Mouse (Mus musculus) layer of hippocampus, adult 11-12 months (tissue): ENCODE data around the gene Noc2l.

Experiments used
- DNase-seq: peaks from one replicate; pipeline ENCODE4 v3.0.0; 2022; ENCODE audit warnings: low spot score

Gene Noc2l

DNA sequence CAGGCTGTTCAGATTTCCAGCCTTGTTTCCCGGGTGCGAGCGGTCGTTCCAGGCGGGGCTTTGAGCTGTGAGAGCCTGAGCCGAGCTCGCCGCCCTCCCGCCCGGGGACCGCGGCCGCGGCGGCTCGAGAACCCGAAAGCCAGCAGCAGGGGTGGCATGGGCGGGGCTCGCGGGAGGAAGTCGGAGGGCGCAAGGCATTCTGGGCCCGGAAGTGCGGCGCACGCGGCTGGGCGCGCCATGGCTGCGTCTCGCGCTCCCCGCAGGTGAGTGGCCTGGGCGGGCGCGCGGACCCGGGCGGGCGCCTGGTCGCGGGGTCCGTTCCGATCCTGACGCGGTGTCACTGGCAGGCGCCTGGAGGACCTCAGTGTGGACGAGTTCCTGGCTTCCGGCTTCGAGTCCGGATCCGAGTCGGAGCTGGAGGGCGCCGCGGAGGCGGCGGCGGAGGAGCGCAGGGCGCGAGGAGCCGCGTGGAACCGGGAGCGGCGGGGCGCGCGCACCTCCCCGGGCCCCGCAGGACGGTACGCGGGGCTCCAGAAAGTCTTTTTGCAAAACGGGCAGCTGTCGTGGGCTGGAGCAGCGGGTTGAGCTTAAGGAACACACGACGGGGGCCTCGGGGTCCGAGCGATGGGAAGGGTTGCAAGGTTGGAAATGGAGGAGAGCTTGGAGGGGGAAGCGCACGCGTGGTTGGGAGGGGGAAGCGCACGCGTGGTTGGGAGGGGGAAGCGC, at the start of gene Noc2l:
Gene Noc2l, plus strand, starts transcription at position 203 of the 726 bp plus-strand sequence.
- DNase-seq, result peak; percentile 86

DNA sequence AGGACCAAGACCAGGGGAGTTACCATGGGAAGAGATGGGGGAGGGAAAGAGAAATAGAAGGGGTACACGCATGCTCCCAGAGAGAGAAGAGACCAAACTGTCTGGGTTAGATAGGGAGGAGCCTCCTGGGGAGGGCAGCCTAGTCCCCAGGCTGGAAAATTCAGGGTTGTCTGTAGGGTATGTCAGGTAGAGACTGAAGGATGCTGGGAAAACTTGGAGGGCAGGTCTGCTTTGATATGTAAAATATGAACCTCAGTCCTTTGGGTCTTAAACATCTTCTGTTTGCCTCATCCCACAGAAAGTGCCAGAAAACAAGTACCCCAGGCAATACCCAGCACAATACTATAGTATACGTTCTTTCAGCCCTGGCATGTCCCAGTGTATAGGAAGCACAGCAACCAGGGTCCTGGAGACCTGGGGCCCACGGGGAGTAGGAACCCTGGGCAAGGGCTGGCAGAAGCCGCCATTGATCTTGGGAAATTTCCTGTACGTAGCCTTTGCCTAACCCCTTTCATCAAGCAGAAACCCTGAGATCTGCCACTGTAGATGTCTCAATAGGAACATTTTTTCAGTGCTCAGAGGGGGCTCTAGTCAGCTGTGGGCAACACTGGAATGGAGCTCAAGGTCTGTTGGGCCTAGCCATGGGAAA, 47.5 kb upstream of the Noc2l start:
- no peak for DNase-seq

- peak; percentile 57 for DNase-seq
Observed at GRCm38 (mm10) chr4:156188811-156189323, 46.9 kb upstream of the Noc2l start.

- no peak for DNase-seq
Observed at GRCm38 (mm10) chr4:156192421-156193199, 43.2 kb upstream of the Noc2l start.

DNA sequence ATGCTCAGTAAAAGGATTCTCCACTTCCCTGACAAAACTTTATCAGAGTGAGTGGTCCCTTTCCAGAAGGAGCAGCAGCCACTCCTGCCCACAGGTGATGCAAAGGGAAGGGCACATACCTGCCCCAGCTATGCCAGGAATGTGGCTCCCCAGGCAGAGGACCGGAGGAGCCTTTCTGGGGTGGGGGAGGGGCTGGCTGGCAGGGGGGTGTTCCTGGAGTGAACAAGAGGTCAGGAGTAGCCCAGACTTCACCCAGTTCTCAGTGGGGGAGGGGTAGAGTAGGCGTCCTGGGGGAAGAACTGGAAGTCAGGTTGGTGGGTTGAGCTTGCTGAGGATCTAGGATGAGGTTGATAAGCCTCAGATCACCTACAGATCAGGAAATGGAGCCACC, 42.6 kb upstream of the Noc2l start:
- no peak for DNase-seq

- DNase-seq, result no peak
Observed at GRCm38 (mm10) chr4:156193906-156194305, 41.9 kb upstream of the Noc2l start.

DNA sequence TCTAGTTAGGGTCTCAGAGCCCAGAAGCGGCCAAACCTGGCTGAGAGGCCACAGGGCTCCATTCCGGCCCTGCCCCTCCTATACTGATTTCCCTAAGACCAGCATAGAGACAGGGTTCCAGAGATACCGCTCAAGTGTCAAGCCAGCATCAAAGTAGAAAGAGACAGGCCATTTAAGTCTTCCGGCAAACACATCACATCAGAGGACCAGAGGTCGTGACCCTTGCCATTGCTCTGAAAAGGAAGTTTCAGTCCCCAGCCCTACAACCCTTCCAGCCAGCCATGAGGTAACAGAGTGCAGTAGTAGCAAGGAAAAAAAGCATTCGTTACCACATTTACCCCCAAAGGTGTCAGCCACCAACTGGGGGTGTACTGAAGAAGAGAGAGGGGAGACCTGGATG, 41.5 kb upstream of the Noc2l start:
- DNase-seq, result no peak

GRCm38 (mm10) chr4:156195927-156196870, 39.6 kb upstream of the Noc2l start:
- no peak for DNase-seq

DNA sequence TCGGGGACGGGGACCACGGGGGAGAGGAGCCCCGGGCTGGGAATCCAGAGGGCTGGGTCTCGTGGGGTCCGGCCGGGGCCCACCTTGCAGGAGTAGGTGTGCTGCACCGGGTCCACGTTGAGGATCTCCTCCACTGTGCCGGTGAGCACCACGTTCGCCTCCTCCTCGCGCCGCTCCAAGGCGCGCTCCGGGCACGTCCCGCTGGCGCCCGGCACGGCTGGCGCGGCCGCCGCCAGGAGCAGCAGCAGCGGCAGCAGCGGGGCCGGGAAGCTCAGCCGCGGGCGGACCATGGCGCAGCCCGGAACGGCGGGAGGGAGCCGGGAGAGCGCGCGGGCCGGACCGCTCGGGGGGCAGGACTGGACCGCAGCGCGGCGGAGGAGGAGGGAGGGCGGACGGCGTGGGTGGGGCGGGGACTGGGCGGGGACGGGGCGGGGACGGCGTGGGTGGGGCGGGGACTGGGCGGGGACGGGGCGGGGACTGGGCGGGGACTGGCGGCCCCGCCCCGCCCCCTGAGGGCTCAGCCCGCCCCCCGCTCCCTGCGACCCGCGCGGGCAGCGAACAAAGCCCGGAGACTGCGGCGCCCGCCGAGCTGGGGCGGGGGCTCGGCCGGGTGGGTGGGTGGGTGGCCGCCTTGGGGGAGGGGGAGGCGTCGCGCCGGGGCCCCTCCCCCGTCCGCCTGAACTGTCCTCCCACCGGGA, 38.5 kb upstream of the Noc2l start, which contains the start of gene Agrn:
Gene Agrn, minus strand, starts transcription at position 358 of the 698 bp plus-strand sequence.
- peak; percentile 53 for DNase-seq

DNA sequence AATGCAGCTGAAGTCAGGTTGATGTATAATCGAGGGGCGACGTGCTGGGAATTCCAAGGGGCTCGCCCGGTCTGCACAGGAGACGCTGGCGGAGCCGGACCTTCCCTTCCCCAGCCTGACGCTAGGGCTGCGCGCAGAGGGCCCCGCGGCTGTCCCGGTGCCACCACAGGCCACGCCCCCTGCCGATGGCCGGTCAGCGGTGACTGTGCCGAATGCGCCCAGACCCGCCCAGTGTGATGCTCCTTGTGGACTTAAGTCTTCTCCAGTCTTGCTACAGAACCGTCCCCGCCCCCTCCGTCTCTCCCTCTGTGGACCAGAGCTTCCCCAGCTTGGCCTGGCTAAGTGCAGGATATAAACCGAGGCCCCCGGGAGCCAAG, 38.0 kb upstream of the Noc2l start:
- DNase-seq, result peak; percentile 83

GRCm38 (mm10) chr4:156200623-156201475, 35.0 kb upstream of the Noc2l start, which contains the start of gene Isg15:
Gene Isg15 (minus strand): TSS chr4:156200818.
- DNase-seq, result no peak

- no peak for DNase-seq
Observed at GRCm38 (mm10) chr4:156202462-156202893, 33.3 kb upstream of the Noc2l start.

DNA sequence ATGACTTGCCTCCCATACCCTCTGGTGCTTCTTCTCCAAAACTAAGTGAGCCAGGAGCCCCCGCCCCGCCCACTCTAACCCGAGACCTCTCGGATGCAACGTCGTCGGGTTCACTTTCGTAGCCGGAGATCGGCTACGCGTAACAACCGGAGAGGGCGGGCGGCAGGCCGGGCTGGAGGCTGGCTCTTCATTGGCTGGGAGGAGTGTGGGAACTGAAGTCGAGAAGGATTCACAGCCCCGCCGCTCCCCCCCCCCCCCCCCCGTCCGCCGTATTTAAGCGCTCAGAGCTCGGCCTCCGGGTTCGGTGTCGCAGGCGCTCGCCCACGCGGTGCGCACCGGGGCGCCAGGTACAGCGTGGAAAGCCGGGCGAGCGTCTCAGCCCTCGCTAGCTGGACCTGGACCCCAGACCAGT, 32.8 kb upstream of the Noc2l start, which contains the start of gene AW011738:
Gene AW011738, plus strand, starts transcription at position 304 of the 412 bp plus-strand sequence.
- DNase-seq, result peak; percentile 63

GRCm38 (mm10) chr4:156203413-156204131, 32.2 kb upstream of the Noc2l start:
- DNase-seq, result no peak

- DNase-seq, result no peak
Observed at GRCm38 (mm10) chr4:156208872-156209271, 26.9 kb upstream of the Noc2l start.

GRCm38 (mm10) chr4:156209963-156210635, 25.7 kb upstream of the Noc2l start:
- DNase-seq, result no peak

- DNase-seq, result no peak
Observed at GRCm38 (mm10) chr4:156213134-156213533, 22.7 kb upstream of the Noc2l start.

DNA sequence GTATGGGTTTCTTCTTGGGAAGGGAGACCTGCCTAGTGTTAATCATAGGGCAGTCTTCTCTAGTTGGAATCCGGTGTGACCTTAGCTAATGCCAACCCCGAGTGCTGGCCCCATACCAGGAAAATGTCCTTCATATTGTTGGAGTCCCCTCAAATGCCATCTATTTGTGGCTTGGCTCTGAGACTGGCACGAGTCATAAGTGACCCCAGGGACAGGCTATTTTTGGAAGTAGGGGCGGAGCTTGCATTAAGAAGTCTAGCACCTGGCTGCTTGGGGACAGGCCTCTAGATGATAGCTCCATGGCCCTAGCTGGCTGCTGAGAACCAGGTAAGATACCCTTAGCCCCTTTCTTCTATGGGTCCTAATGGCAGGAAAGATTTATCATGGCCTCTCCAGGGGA, 20.2 kb upstream of the Noc2l start, which contains the start of gene Perm1:
Gene Perm1, plus strand, starts transcription at position 220 of the 400 bp plus-strand sequence.
- no peak for DNase-seq
